Mouse (Mus musculus): ENCODE results near the gene Ror1.
A peak's percentile ranks its signal among the peaks of the same experiment; 100 is the strongest.

Ror1 gene

DNA sequence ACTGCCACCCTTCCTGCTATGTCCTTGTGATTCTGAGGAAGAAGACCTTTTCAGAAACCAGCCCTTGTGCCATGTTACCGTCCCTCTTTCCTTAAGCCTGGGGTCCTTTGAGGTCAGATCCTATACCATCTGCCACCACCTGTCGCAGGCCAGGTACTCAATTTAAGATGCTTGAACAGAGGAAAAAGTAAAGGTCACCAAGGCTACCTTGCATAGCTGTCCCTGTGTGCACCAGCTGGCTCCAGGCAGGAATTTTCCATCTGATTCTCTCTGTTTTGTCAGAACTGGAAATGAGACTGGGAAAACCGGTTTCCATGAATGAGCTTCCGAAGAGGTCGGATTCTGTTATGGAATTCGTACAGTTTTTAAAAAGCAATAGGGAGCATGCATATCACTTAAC is 294.8 kb downstream of the Ror1 start:
- no peak for DNase-seq (ENCODE audit: low spot score)

DNA sequence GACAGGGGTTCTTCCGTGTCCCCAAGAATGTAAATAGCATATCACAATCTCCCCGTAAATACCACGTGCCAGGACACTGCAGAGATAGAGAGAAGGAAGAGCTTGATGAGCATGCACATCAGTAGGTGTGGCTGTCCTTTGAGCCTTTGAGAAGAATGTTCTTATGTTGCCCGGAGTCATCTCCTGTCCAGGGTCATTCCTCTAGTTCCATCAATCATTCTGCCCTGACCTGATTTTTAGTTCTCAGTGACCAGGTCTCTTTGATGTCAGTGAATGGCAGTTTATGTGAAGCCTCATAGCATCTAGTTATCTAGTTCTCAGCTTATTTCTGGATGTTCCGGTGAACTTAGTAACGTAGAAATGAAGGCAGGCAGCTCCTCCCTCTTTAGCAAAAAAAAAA is 295.4 kb downstream of the Ror1 start:
- DNase-seq (ENCODE audit: low spot score), result no peak

DNA sequence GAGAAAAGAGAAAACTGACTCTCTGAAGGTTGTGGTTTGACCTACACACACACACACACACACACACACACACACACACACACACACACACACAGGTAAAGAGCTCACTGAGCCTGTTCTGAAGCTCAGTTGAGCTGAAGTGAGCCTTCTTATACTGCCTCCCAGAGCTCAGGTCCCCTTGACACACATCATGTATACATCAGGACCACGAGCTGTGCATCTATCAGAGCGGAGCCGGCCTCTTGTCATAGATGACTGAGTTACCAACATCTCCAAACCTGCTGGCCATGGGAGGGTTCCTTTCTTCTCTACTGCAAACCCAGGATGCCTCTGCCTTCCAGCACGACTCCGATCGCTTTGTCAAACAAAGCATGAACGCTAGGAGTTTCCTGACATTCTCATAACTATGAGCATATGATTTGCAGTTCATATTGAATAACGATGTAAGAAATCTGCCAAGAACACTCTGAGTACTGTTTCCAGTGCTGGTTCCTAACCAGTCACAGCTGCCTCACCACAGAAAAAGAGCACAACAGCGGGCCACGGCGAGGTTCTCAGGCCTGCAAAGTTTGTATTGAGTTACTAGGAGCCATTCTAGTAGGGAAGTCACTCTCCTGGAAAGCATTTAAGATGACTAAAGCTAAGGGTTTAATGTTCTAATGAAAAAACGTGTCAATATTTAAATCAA is 297.9 kb downstream of the Ror1 start:
- DNase-seq (ENCODE audit: low spot score), result no peak

DNA sequence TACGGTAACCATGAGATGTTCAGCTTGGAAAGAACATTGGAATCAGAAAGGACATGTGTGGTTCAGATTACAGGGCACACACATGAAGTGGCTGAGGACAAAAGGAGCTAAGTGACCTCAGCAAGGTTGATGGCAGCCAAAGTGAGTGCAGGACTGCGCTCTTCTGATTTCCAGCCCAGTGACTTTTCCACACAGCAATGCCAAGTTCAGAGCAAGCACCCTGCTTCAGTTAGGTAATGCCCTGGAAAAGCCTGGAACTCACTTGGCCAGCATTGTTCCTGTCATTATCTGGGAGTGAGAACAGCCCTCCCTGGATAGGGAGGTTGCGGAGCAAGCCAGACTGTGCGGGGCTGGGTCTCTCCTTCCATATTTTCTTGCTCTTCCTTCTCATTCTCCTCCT is 299.8 kb downstream of the Ror1 start:
- no peak for DNase-seq (ENCODE audit: low spot score)

DNA sequence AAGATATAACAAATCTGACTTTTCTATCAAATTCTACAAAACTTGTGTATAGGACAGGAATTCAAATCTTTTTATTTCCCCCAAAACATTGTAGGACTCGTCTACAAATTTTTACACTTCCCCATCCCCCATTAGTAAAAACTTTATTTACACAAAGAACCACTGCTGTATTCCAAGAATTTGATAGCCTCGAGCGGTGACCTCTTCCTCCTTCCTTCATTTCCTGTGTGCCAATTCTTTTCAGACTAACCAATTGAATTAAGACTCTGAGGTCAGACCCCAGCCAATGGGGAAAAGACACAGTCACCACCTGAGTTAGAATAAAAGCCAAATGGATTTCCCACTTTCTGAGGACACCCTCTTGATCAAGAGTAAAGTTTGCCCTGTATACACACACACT is 302.5 kb downstream of the Ror1 start:
- DNase-seq (ENCODE audit: low spot score), result no peak

DNA sequence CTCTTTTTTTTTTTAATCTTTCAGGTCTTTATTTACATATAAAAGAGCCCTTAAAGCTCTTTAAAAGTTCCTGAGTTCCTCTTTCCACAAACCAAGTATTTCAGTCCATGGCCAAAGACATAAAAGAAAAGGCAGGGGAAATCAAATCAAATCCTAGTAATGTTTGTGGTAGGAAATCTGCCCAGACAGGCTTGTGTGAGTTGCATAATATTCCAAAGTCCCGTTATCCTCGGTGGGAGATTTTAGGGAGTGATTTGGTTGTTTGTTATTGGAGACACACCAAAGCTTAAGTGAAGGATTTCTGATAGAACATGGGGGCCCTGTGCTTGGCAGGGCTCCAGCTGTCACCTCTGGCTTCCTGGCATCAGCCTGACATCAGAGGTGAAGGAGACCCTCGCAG is 305.5 kb downstream of the Ror1 start:
- no peak for DNase-seq (ENCODE audit: low spot score)

DNA sequence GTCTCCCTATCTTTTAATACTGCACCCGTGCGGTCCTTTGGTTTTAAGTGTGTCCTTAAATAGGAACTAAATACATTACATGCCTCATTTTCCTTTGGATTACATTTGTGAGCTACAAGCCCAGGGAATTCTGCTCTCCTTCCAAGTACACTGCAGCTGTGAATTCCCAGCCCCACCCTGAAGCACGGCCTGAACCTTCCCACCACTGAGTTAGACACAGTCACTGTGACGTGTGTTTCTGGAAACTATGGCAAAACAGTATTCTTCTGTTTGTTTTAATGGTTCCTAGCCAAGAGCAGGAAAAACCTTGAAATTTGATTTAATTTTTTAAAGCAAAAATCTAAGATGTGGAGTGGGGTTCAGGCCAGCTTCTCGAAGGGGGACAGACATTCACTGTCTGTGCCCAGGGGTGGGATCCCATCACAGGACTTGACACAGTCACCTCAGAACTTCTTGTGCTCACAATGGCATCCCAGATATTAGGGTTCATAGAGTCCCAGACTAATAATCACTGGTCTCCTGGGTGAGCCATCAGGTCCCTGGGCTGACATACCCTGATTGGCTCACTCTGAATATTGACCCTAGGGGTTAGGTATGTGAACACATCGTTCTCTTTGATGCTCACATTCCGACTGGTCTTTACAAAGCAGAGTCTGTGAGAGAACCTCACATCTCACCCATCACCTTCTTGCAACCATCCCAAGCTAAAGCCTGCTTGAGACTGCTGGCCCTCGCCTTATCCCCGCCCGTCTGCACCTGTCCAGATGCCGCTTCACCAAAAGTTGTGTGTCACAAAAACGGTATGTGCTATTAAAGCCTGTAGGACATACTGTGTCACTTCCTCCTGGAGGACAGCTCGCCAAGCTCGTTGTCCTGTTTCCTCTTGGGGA is 306.2 kb downstream of the Ror1 start:
- no peak for DNase-seq (ENCODE audit: low spot score)

DNA sequence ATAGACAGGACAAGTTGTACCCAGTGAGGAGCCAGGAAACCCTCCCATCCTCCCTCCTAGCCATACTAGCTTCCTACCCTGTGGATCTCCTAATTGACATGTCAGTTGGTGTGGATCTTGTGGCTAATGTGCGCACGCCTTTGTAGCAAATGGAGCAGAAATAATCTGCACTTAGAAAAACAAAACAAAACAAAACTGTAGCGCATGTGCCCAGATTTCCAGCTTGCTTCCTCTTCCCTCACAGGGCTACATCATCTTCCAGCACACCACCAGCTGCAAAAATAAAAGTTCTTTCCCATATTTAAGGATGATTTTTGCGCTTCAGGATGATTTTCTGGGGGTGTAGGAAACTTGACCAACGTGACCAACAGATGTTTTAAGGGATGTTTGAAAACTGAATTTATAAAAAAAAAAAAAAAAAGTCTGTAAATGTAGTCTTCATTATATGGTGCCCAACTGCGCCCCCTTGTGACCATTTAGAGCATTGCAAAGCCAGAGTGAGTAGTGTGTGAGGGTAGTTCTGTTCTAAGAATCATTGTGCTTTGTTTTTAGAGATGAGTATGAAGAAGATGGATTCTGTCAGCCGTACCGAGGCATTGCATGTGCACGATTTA is 311.8 kb downstream of the Ror1 start:
- DNase-seq (ENCODE audit: low spot score), result peak; percentile 69

DNA sequence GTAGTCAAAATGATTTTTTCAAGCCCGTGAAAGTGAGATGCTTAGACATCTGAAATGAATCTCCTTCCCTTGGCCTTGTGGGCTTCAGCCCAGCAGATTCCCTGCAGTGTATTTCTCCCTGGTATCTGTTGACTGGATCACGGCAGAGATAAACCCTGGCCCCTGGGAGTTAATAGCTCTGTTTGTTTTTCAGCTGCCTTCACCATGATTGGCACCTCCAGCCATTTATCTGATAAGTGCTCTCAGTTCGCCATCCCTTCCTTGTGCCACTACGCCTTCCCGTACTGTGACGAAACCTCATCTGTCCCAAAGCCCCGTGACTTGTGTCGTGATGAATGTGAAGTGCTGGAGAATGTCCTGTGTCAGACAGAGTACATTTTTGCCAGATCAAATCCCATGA is 313.9 kb downstream of the Ror1 start:
- DNase-seq (ENCODE audit: low spot score), result no peak

DNA sequence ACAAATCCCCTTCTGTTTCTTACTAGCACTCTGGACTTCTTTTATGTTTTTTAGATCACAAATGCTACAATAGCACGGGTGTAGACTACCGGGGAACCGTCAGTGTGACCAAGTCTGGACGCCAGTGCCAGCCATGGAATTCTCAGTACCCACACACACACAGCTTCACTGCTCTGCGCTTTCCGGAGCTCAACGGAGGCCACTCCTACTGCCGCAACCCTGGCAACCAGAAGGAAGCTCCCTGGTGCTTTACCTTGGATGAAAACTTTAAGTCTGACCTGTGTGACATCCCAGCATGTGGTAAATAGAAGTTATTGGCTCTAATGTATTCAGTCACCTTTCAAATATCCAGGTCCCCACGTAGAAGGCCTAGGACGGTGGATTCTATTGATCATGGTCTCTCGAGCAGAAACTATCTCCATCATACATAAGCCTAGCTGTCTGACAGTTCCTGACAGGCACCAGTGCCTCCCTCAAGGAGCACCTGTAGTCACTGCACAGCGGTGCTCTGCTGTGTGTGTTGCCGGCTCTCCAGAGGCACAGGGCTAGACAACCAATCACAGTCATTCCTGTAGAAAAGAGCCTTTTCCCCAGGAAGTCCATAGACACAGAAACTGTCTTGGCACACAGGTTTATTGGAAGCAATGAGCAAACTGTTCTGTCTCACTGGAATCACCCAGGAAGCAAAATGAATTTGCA is 316.4 kb downstream of the Ror1 start:
- DNase-seq (ENCODE audit: low spot score), result no peak

DNA sequence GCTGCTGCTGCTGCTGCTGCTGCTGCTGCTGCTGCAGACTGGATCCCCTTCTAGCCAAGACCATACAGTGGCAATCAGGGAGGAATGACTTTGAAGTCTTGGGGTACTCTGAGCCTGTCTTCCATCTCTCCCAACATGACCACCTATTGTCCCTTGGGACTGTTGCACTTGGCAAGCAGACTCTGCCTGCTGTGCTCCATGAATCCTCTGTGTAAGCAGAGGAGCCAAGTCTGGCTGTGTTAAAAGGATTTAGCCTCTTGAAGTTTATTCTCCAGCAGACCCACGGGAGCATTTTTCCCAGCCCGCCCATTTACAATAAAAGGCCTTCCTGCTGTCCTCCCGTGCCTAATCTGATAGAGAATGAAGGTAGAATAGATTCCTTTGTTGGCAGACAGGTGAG is 327.2 kb downstream of the Ror1 start:
- DNase-seq (ENCODE audit: low spot score), result no peak

DNA sequence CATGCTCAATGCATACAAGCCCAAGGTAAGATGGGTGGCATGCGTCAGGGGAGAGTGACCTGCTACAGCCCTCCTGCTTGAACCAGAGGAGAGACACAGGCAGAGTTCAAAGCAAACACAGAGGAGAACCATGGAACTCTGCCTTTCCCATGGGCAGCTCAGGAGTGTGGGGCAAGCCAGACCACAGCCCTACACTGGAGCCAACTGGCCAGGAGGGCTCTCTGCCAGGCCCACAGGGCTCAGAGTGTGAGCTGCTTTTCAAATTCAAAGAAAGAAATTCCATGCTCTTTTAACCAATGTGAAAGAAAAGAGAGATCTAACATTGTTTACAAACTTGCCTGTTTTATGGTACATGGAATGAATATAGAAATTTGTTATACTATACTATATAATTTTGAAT is 330.5 kb downstream of the Ror1 start:
- DNase-seq (ENCODE audit: low spot score), result no peak

DNA sequence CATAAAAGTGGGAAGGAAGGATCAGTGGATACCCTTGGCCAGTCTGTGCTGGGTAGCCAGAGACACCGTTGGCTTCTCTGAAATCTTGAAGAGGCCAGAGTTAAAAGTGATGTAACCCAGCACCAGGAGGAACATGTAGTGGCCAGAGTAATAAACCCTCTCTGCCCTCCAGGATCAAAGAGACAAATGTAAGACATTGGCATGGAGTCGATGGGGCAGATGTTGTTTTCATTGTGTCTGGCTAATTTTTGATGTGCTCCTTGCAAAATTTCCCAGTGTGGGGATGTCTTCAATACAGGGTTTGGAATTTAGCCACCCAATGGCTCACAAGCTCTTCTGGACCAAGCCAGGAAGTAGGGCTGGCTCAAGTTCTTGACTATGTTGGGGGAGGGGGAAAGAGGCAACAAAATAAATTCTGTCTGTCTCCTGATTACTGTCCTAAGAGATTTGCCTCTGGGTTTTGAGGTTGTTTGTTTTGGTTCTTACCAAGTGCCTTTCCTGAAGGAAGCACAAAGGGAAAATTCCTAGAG is 333.8 kb downstream of the Ror1 start:
- no peak for DNase-seq (ENCODE audit: low spot score)

DNA sequence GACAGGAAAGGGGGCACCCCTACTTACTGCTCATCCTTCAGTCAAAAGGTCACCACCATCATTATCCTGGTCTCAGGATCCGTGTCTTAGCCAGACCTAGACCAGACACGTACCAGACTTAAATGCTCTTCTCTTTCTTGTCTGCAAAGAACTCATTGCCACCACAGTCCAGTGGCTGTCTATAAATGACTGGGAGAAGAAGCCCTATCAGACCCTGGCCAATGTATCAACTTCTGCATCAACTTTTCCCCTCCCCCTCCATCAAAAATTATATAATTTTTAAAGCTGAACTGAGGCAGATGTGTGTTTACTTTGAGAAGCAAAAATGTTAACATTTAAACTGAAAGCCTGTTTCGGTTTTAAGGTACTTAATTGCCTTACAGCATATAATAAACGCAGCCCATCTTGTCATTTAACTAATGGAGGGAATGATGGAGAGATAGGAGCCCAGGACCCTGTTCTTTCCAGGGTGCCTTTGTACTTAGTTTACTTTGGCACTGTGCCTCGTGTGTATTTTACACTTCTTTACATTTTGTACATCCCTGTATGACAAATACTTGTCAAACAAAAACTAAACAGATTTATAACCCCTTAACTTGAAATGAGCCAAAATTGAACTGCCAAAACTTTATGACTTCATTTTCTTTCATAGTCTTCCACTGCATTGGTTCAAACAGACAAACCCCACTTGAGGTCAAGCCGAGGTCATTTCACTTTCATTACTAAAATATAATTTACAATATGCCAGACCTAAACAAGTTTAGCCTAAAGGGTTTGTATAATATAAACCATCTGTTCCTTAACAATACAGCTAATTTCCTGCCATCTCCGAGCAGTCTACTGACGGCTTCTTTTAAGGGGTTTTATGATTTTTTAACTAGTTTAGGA is 339.9 kb downstream of the Ror1 start:
- DNase-seq (ENCODE audit: low spot score), result no peak

DNA sequence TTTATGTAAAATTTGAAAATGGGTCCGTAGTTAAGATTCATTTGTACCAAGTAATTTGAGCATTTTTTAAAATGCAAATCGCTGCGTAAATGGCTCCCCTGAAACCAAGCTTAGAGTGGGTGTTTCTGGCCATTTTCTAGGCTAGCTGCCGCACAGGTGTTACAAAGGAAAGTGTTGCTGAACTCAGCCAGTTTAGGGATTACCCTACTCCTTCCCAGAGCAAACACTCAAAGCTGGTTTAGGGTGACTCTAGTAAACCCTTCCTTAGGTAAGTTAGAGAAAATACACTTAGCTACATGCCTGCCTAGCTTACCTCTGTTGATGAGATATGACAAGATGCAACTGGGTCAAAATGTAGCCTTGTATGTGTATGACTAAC is 340.6 kb downstream of the Ror1 start:
- DNase-seq (ENCODE audit: low spot score), result no peak

DNA sequence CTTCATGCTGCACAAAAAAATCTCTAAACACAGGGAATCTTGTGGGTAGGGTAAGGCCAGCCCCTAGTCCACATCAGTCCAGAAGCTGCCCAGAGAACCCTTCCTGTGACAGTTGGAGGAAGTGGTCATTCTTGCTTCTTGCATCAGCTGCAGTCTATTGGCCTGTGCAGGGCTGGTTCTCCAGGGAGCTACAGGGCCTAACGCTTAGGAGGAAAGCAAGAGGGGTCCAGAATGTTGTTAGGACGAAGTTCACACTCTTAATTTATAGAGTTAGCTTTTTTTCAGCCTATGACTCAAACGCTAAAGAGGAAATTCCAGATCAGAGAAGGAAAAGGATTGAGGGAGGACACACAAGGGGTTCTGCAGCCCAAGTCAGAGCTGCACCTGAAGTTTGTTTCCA is 351.3 kb downstream of the Ror1 start:
- DNase-seq (ENCODE audit: low spot score), result no peak

DNA sequence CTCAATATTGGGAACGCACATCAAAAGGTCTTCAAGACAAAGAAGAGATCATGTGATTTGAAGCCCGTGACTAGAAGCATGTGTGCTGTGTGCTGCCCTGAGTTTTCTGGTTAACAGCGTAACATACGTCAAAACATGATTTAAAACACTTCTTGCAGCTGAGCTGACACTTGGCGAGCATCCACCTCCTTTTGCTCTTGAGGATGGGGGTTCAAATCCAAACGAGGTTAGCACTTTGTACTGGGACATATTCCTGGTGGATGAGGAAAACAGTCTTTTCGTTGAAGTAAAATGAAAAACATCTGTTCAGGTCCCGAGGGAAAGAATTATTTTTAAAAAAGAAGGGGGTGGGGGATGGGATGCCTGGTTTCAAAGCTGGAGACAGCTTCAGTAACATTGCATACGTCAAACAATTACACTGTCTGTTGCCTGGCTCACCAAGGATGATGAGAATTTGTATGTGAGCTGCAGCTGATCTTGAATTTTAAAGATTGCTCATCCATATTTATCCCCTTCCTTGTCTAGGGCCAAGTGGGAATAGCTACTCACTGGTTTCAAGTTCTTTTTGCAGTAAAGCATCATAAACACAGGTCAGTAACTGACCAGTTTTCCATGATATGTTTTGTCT is 367.0 kb downstream of the Ror1 start:
- no peak for DNase-seq (ENCODE audit: low spot score)

DNA sequence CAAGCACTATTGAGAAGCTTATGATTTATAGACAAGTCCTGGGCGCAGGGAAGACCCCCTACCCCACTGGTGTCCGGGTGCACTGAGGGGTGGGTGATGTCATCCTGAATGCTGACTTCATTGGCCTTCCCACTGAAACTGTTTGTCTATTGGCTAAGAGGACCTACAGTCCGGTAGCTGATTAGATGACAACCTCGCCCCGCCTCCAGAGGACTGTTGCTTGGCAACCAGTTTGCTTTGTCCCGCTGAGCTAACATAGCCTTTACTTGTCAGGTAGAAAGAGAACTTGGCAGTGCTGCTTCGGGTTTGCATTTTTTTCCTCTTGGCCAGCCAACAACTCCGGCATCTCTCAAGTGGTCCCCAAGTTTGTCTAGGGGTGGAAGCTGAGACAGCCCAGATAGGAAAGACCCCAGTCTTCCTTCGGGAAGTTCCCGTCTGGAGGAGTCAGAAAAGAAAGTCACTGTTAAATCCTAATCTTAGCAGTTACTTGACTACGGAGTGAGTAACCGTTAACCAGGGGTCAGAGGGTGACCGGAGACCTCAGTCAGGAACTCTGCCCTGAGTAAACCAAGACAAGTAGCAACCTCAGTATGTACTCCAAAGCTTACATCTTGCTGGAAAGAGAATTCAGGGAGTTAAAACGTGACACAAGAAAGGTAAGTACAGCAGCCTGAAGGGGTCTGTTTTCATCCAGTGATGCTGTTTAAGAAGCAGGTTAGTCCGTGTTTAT is 383.2 kb downstream of the Ror1 start, which contains the start of gene Ube2u:
TSS of gene Ube2u (plus strand) at position 258 of the 730 bp plus-strand sequence.
- DNase-seq (ENCODE audit: low spot score), result peak; percentile 21

DNA sequence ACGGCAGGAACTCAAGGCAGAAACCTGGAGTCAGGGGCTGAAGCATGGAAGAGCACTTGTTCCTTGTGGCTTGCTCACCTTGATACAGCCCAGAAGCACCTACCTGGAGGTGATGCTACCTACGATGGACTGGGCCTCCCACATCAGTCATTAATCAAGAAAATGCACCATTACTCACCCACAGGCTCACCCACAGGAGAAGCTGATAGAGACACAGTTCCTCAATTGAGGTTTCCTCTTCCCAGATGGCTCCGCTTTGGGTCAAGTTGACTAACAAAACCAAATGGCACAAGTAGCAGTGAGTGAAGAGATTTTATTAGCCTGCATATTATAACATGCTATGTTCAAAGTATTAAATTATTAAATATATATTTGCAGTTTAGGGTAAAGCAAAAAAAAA is 392.9 kb downstream of the Ror1 start:
- no peak for DNase-seq (ENCODE audit: low spot score)
